Mouse (Mus musculus) kidney, adult 18-20 months (tissue): Measurements from ENCODE around the gene RPS10-NUDT3.
"Not testable (repeated sequence)": the region's sequence is repeated elsewhere in the genome, so short reads cannot be mapped to it uniquely, and the experiment has no call there.

Experiments
- DNase-seq: peaks from one replicate; pipeline ENCODE4 v3.0.0; 2021

Gene RPS10-NUDT3

DNA sequence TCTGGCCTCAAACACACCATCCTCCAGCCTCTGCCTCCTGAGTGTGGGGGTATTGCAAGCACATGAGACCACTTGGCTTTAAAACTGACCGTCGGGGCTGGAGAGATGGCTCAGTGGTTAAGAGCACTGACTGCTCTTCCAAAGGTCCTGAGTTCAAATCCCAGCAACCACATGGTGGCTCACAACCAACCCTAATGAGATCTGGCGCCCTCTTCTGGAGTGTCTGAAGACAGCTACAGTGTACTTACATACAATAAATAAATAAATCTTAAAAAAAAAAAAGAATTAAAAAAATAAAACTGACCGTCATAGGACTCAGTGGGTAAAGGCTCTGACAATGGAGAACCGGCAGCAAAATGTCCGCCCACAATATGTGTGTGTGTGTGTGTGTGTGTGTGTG lies 4.8 kb upstream of the RPS10-NUDT3 start:
- DNase-seq = not testable (repeated sequence)

DNA sequence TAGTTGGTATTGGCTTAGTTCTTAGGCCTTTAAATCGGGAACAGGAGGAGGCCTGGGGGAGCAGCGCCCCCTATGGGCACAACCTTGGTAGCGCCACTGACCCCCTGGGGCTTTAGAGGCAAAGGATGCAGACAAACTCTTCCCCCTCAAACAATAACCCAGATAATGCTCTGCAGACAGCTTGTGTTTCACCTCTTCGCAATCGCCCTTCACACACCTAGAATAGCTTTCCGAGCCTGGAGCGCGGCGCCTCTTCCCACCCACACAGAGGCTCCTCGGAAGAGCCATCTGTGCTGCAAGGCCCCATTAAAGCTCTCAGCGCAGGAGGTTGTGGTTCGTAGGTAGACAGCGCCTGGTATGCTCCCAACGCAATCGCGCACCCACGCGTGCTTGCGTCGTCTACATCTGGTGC lies 3.9 kb upstream of the RPS10-NUDT3 start:
- DNase-seq = peak; percentile 34

DNA sequence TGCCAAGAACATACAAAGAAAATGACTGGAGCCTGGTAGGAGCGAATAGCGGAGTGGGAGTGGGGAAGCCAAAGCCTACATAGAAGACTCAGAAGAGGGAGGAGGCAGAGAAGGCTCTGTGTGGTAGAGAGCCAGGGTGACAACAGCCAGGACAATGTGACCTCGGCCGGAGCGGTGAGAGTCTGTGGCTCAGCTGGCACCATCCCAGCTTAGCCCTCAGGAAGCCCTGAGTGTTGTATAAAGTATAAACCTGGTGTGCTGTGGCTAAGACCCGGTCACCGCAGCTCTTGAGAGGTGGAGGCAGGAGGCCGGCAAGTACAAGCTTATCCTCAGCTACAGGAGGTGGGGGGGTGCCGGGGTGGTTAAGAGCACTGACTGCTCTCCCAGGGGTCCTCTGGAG lies 2.3 kb upstream of the RPS10-NUDT3 start:
- DNase-seq = no peak

DNA sequence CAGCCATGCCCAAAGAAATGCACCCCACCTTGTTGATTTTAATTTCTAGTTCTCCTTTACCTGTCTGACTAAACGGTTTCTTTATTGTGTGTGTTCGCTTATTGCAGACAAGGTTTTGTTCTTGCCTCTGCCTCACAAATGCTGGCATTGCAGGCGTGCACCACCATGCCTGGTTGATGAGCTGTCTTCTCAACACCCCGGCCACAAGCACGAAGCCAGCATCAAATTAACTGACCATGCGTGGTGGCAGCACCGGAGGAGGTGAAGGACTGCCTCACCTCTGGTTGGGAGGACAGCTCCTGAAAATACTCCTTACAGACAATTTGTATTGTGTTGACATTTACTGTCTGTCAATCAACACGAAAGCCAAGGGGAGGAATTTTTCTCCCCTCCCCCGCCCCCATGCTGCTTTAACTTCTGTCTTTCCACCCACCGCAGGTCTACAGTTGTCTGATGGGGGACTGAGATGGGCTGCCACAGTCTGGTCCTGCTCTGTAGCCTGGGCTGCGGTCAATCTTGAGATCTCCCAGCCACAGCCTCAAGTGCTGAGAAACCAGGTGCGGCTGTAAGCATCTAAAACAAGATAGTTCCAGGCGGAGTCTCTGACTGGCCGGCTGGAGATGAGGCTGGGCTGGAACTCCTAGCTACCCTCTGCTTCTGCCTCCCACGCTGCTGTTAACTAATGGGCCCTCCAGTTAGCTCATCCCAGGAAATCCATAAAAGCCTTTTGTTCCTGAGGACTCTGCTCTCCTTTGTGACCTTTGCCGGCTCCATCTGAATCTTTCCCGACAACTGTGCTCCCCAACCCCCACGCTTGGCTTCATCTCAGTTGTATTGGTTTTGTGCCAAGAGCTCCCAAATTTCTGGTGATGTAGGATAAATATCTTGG lies 1.4 kb upstream of the RPS10-NUDT3 start, which contains the start of gene Rps10:
Gene Rps10 (minus strand): TSS at position 538 of the 889 bp plus-strand sequence.
- no peak for DNase-seq

DNA sequence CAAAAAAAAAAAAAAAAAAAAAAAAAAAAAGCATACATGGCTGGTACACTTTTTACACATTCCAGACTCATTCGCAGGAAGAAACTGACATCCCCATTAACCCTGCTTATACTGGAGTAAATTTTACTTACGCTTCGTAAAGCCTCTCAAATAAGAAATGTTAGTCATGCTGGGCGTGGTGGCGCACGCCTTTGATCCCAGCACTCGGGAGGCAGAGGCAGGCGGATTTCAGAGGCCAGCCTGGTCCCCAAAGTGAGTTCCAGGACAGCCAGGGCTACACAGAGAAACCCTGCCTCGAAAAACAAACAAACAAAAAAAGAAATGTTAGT lies 517 bp upstream of the RPS10-NUDT3 start:
- DNase-seq = not testable (repeated sequence)

DNA sequence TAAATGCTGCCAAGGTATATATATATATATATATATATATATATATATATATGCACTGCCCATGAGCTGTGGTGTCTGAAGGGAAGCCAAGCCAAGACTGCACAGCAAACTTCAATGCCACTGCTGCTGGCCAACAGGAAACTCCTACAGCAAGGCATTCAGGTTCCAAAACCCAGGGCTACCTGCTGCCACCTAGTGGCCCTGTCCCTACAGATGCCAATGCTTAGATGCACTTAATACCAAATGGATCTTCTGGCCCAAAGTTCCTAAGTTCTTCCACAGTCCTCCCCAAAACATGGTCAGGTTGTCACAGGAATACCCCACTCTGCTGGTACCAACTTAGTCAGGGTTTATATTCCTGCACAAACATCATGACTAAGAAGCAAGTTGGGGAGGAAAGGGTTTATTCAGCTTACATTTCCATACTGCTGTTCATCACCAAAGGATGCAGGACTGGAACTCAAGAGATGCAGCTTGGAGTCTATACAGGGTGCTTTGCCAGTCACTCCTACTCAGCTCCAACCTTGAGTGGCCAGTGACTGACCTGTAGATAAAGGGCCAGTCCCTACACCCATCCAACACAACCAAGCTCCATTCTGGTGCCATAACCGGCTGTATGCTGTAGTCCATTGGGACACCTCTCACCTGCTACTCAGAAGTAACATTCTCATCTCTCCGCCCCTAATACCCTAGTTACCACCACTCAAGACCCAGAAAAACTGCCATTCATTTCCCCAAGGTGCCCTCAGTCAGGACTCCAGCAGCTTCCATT lies 5.6 kb downstream of the RPS10-NUDT3 start:
- DNase-seq = peak; percentile 88

DNA sequence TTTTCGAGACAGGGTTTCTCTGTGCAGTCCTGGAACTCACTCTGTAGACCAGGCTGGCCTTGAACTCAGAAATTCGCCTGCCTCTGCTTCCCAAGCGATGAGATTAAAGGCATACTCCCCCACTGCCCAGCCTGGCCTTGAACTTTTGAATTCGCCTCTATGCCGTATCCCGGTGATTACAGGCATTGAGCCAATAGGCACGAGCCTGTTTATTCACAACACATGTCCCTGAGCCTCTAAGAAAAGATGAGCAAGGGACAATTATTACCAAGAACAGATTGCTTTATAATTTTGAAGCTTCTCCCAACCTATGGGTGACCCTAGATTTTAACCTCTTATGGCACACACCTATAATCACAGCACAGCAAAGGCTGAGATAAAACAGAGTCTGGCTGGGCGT lies 6.6 kb downstream of the RPS10-NUDT3 start:
- DNase-seq = no peak

DNA sequence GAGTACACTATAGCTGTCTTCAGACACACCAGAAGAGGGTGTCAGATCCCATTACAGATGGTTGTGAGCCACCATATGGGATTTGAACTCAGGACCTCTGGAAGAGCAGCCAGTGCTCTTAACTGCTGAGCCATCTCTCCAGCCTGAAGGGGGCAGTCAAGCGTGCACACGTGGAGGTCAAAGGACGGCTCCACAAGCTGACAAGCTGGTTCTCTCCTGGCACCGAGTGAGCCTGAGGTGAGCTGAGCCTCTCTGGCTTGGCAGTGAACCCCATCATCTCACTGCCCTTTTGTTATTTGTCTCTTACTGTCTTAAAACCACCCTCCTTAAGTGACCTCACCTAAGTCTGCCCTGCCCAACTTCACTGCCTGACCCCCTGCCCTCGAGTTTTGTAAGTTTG lies 7.6 kb downstream of the RPS10-NUDT3 start:
- DNase-seq = peak; percentile 63

DNA sequence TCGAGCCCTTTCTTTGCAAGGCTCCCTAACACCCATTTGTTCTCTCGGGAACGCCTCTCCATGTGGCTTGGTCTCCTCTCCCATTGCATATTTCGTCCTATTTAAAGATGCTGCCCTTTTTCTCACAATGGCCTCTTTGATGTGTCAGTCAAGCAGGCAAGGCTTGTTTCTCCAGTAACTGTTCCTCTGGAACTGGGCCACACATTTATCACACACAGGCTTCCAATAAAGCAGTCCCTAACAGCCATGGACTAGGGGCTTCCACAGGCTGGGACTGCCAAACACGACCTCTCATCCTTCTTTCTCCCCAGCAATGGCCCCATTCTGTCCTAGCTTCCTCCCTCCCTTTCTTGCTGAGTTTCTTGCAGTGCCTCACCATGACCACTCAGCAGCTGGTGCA lies 8.3 kb downstream of the RPS10-NUDT3 start:
- no peak for DNase-seq

DNA sequence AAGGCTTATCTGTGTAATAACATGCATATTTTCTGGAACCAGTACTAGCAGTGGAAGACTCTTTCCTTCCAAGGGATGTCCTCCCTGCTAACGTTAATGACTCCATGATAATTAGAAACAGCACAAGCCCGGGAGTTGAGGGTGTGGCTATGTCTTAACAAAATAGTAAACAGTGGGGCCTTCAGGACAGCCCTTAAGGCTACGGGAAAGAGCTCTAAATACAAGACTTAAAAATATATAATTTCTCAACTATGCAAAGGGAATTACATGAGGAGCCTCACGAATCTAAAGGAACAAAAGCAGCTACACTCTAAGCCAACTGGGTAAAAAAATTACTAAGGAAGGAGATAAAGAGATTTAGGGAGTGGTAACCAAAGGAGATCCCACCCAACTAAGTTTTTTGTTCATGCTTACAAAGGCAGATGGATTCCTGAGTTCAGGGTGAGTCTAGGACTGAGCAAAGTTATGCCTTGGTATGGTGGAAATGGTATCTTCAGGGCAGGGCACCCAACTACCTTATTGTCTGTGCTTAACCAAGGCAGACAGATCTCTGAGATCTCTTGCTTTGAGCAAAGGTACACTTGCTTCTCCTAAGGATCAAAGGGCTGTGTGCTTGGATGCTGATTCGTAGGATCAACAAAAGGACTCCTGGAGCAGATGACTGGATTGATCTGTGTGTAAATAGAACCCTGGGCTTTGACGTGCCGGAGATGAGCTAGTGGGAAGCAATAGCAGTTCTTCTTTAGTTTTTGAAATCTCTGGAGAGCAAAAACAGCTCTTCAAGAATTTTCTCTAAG lies 9.4 kb downstream of the RPS10-NUDT3 start:
- no peak for DNase-seq

DNA sequence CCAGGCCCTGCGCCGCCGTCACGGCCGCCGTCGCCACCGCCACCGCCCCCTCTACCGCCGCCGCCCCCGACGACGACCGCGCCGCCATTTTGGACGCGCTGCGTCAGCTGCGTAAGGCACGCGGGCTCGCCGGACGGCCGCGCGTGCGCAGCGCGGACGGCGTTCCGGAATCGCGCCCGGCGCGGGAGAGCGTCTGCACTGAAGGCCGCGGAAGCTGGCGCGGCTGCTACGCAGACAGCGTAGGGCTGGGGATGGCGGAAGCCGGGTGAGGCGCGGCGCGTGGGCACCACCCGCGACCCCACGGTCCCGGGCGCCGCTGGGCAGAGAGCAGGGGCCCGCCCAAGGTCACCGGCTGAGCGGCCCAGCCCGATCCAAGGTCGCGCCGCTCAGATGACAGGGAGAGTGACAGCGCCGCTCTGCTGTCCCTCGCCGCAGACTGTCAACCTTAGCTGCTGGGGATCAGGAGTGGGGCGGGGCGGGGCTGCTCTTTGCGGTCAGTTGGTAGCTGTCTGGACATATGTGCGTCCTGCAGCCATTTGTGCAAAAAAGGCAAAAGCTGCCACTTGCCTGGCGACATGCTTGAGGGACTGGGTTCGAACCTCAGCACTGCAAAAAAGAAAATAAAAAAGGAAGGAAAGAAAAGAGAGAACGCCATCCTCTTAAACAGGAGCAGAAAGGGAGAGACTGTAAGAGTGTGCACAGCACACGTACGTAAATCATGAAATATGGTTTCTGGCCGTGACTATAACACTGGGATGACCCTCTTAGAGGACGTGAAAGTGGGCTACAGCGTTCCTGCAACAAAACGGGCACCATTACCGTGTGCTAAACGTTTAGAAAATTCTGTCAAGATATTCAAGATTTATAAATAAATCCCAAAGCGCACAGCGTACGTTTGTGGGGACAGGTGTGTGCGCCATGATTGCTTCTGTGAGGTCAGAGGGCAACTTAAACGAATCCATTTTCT lies 11.4 kb downstream of the RPS10-NUDT3 start, which contains the start of gene Nudt3:
Gene Nudt3 (minus strand): TSS at position 136 of the 967 bp plus-strand sequence.
- DNase-seq = peak; percentile 91

DNA sequence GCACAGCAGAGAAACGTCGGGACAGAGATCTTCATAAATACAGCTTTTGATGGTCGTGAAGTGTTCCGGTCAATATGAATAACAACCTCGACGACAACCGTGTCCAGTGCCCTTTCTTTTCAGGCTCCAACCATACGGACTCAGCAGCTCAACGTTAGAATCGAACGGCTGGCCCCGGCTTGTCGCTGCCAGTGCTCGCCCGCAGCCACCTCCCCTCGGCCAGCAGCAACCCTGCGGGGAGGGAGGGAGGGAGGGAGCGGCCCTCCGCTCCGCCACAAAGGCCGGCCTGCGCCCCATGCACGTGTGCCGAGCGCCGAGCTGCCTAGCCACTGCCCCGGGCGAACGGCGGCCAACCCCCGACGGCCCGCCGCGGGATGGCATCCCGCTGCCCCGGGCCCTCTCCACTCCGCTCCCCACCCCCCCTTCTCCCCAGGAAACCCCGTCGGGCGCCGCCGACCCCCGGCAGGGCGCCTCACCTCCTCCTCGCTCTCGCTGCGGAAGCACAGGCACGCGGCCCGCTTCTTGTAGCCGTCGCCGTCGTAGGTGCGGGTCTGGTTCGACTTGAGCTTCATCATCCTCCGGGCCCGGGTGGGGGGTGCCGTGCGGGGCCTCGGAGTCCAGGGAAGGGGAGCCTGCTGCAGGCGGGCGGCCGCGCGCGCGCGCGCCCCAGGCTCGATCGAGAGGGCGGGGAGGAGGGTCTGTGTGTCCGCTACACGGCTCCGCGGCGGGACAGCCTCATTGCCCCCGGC lies 12.2 kb downstream of the RPS10-NUDT3 start:
- peak; percentile 52 for DNase-seq

DNA sequence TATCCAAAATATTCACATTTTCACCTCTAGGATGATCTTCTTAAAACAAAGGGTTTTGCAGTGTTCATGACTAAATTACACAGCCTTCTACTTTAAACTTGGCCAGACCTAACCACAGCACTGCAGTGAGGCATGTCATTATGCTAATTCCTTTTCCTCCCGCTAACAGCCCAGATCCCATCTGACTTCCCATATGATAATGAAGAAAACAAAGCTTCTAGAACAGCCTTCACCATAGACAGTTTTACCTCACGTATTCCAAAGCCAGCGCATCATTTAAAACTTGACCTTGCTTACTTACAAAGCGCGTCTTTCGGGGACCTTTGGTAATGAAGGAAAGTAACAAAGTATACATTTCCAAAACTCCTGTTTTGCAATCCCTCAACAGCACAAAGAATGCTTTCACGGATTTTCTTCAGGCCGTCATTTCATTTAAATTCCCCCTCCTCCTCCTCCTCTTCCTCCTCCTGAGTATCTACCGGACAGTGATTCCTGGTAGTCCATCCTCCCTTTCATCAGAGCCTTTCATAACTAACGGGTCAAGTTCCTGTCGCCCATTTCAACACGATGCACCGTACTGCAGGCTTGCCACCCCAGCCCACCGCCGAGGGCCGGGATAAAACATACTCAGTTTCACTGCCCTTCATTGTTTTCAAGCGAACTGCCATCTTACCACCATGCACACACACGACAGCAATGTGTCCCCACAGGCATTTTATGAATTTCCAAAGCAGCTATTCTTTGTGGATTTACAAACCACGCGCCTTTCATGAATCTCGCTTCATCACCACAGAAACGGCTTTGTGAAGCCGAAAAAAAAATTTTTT lies 13.1 kb downstream of the RPS10-NUDT3 start:
- DNase-seq = peak; percentile 21

DNA sequence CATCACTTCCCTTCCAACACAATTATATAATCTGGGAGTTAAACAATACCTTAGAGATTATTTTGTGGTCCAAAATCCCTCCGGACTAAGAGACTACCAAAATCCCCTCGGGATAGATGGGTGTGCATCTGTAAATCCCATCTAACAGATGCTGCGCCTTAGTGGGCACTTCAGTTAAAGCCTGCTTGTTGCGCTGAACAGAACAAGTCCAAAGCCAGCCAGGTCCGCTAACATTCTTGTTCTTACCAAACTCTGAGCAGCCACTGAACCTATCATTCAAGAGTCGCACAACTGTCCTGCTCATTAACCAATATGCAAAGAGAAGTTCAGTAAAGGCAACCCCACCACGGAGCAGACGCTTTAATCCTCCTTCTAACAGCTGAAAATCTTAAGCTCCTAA lies 13.9 kb downstream of the RPS10-NUDT3 start:
- no peak for DNase-seq

DNA sequence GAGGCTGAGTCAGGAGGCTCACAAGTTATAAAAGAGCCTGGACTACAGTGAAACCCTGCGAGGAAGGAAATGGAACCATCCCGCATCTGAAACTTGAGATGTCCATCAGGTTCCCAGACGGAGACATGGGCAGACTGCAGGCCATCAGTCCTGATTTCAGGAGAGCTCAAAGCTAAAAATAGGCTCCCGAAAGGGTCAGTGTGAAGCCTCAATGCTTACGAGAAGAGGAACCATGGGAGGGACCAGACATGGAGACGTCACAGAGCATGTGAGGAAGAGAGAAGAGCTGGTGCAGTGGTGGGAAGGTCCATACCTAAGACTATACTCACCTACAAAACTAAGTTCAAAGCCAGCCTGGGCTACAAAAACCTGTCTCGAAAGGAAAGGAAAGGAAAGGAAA lies 19.6 kb downstream of the RPS10-NUDT3 start:
- no peak for DNase-seq

DNA sequence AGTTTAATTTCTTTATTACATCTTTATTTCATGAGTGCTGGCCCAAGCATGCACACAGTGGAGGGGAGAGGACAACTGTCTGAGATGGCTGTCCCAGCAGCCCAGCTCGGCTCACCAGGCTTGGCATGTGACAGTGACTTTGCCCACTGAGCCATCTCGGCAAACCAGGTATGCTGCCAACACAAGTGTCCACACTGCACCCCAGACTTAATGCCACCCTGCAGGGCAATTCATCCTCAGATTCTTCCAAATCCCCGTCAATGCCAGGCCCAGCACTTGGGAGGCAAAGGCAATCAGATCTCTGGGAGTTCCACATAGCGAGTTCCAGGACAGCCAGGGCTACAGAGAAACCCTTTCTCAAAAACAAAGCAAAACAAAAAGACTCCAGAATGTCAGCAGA lies 22.0 kb downstream of the RPS10-NUDT3 start:
- no peak for DNase-seq

DNA sequence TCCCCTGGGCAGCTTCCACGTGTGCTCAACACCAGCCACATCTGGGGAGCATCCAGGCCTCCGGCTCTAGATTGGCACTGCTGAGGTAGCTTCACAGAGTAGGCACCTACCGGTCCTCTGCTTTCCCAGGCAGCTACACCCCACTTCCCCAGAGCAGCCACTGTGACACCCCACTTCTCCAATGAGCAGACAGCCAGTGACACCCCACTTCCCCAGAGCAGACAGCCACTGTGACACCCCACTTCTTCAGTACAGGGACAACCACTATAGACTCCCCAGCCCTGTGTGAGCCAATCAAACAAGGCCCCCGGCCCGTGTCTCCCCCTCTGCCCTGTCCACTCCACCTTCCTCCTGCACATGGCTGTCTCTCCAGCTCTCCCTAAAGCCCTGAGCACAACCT lies 23.0 kb downstream of the RPS10-NUDT3 start:
- no peak for DNase-seq

DNA sequence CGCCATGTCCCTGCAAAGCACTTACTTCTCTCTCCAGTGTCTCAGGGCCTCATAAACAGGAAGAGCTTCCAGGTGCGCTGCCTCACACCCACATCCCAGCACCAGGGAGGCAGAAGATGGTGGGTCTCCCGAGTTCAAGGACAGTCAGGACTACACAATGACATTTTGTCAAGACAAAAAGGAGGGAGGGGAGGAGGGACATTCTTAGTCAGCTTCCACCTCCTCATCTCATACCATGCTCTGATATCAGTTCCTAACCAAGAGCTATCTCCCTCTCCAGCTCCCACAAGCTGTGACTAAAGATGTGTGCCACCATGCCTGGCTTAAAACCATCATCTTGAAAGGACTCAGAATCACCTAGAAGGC lies 23.5 kb downstream of the RPS10-NUDT3 start:
- DNase-seq = no peak

DNA sequence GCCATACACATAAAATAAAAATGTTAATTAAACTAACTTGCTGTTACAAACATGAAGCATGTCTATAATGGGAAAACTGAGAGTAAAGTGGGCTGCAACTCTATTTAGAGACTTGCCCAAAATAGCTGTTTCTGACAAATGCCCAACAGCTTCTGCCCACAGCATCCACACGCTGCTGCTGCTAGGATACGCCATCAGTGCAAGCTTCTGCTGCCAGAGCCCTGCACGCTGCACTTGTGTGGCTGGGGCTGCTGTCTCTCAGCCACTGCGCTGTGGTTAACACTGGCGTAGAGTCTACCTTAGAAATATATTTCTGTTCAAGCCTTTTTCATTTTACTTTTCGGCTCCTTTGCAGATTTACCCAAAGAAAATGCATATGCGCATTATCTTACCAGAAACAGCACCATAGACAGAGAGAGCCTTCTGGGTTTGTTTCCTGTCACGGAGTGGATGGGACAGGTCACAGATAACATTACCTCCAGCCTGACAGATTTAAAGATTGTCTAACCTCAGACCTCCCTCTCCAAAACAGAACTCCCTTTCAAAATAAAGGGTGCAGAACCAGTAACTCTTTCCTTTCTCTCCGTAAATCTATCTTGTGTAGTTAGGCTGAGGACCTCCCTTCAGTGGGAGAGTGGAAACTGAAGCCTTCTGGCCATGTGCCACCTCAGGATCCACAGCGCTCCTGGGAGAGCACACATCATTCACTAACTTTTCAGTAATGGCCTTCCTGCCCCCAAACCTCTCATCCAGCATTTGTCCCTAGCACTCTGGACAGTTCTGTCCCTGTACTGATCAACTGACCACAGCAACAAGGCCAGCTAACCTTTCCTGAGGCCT lies 24.1 kb downstream of the RPS10-NUDT3 start:
- no peak for DNase-seq
